7 mouse cellular contexts compared by ENCODE assay signal in the genomic region with DNA sequence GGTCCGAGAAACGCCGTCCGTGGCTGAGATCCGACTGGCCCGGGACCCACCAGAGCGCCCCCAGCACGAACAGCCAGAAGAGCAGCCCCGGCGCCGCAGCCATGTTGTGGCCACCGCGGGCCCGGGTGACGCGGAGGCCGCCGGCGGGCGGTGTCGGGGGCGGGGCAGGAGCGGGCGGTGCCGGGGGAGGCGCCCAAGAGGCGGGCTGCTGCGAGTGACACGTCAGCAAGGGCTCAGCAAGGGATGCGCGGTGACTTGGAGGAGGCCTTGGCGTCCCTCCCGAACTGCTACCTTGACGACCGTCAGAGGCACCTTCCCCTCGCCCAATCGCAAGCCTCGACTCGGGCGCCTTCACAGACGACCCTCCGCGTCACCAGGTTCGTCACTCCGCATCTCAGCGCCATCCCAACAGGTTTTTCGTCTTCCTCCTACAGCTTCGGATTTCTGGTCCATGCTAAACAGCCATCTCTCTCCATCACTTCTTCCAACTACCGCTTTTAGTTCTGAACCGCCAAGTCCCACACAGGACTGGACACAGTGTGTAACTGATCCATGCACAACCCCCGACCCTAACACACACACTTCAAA. TPM values are rescaled to one million over a fixed set of nuclear protein-coding genes. Genes with fewer than 3 reads are reported as not detected.
DNase-seq lines count a peak whose midpoint lies in the region; ATAC-seq and TF ChIP-seq lines count a peak whose summit lies in the region.

A gene (minus strand): TSS at position 127 of the 588 bp plus-strand sequence.

- peaks cover under 1% of the 10 kb centered on the region; the same call in 1 of the 2 replicates for H3K9me3 ChIP-seq in intestine, postnatal 0 days (ENCODE audit: control insufficient read depth)
- peaks cover under 1% of the 10 kb centered on the region; the same call in 1 of the 2 replicates for H3K9me3 ChIP-seq in midbrain, embryonic 12.5 days

- WGBS in intestine, postnatal 0 days = under 1% methylated on average over 51 of the region's 51 CpGs
- WGBS in midbrain, embryonic 12.5 days = under 1% methylated on average over 46 of the region's 51 CpGs
- under 1% methylated on average over 51 of the region's 51 CpGs for WGBS in small intestine, adult 2 months

- peak; percentile 98 for ATAC-seq in intestine, postnatal 0 days
- ATAC-seq in midbrain, embryonic 12.5 days (ENCODE audit: low FRiP score, low read depth) = peak; percentile 97

- H3K27me3 ChIP-seq in intestine, postnatal 0 days (replicated peaks; ENCODE audit: control insufficient read depth, insufficient read depth, low read length) = no peaks in the 10 kb centered on the region
- no peaks in the 10 kb centered on the region for H3K27me3 ChIP-seq in midbrain, embryonic 12.5 days
- H3K27me3 ChIP-seq in small intestine, adult 2 months (ENCODE audit: control insufficient read depth, insufficient read depth, low read length) = no peaks in the 10 kb centered on the region

- peak; percentile 55 for TF ChIP-seq POLR2A in small intestine, adult 2 months (IDR thresholded peaks at IDR 0.05; ENCODE audit: low read depth, low read length)

- 0 out of 2 replicates have a peak, but pooled peaks have one; percentile 28 for TF ChIP-seq CTCF in intestine, postnatal 0 days (IDR thresholded peaks at IDR 0.05; ENCODE audit: low read depth)
- TF ChIP-seq CTCF in small intestine, adult 2 months (IDR thresholded peaks at IDR 0.05; ENCODE audit: extremely low read depth, insufficient read length, insufficient replicate concordance, low read depth, low read length) = no peak

- H3K27ac ChIP-seq in intestine, postnatal 0 days (ENCODE audit: low read depth, low read length) = peak within 1 kb of the TSS; percentile 54
- H3K27ac ChIP-seq in midbrain, embryonic 12.5 days (replicated peaks) = peak within 1 kb of the TSS; percentile 69
- peak within 1 kb of the TSS; percentile 2; the same call in 1 of the 2 replicates for H3K27ac ChIP-seq in small intestine, adult 2 months (ENCODE audit: insufficient read depth, low read depth, low read length)

- H3K4me1 ChIP-seq in intestine, postnatal 0 days (replicated peaks; ENCODE audit: control insufficient read depth, insufficient read depth, low read length) = no peaks in the 10 kb centered on the region
- peaks cover 18% of the 10 kb centered on the region for H3K4me1 ChIP-seq in midbrain, embryonic 12.5 days
- H3K4me1 ChIP-seq in small intestine, adult 2 months (ENCODE audit: control insufficient read depth, insufficient read depth, insufficient read length, low read length) = peaks cover 12% of the 10 kb centered on the region

- intact Hi-C loops in left cerebral cortex, postnatal 4 days (cut with DNase I) = no loop called here

- peak within 1 kb of the TSS; percentile 93 for H3K4me3 ChIP-seq in intestine, postnatal 0 days (ENCODE audit: low read depth, low read length)
- peak within 1 kb of the TSS; percentile 93 for H3K4me3 ChIP-seq in midbrain, embryonic 12.5 days
- H3K4me3 ChIP-seq in small intestine, adult 2 months (ENCODE audit: low read depth, low read length) = peak within 1 kb of the TSS; percentile 85

- peak; percentile 93 for DNase-seq in adrenal gland, adult 8-10 months
- peak; percentile 94 for DNase-seq in embryo, embryonic 9.5 days (ENCODE audit: extremely low spot score)
- no peak for DNase-seq in gonadal fat pad, adult 2 months (ENCODE audit: low read depth)
- DNase-seq in left cerebral cortex, postnatal 4 days = peak; percentile 98

- peak within 1 kb of the TSS; percentile 93 for H3K9ac ChIP-seq in intestine, postnatal 0 days (ENCODE audit: low read depth, low read length)
- peak within 1 kb of the TSS; percentile 89 for H3K9ac ChIP-seq in midbrain, embryonic 12.5 days (replicated peaks)

- peaks cover 8% of the 10 kb centered on the region; the same call in 1 of the 2 replicates for H3K36me3 ChIP-seq in intestine, postnatal 0 days (ENCODE audit: control insufficient read depth, insufficient read depth)
- peaks cover 9% of the 10 kb centered on the region; the same call in 1 of the 2 replicates for H3K36me3 ChIP-seq in midbrain, embryonic 12.5 days
- H3K36me3 ChIP-seq in small intestine, adult 2 months (ENCODE audit: control insufficient read depth, insufficient read depth, low read length) = peaks cover 8% of the 10 kb centered on the region

- peak within 1 kb of the TSS; percentile 97 for H3K4me2 ChIP-seq in intestine, postnatal 0 days (replicated peaks; ENCODE audit: low read depth)
- H3K4me2 ChIP-seq in midbrain, embryonic 12.5 days (replicated peaks) = peak within 1 kb of the TSS; percentile 95

RNA-seq across cellular contexts. Expression of the gene that starts here (rescaled TPM):
- 100 to 1,000 TPM; 195 to 246 (median 224) TPM for total RNA-seq in adrenal gland, adult 8-10 months (2022)
- polyA plus RNA-seq in gonadal fat pad, adult 2 months (2012; rRNA removed) = 108 and 123 TPM in 2 replicates
- 53.9 and 57.3 TPM in 2 replicates for polyA plus RNA-seq in intestine, postnatal 0 days (2015; fragmentation: Nextera tagmentation; extraction: Ambion mirVana)
- total RNA-seq in left cerebral cortex, postnatal 4 days (2021) = 100 to 1,000 TPM; 210 to 221 TPM
- polyA plus RNA-seq in midbrain, embryonic 12.5 days (2016; fragmentation: Nextera tagmentation; extraction: Ambion mirVana) = 117 and 136 TPM in 2 replicates
- polyA plus RNA-seq in small intestine, adult 2 months (2012; rRNA removed) = 25.7 and 49.8 TPM in 2 replicates

Comparison
In these comparisons a context has a peak if more than half of its experiments do, and no peak if none do; other contexts are left out.
1. H3K27ac ChIP-seq: peak in every context shown above with its lines; median percentile 69 in midbrain, embryonic 12.5 days; 54 in intestine, postnatal 0 days; 2 in small intestine, adult 2 months.